Mouse (Mus musculus): ENCODE measurements around the gene Tmem189. TPM values are rescaled to one million over a fixed set of nuclear protein-coding genes. Genes with fewer than 3 reads are reported as not detected.
A peak's percentile ranks its signal among the peaks of the same experiment; 100 is the strongest.

The Tmem189 gene
- 43.7 and 47.7 TPM in 2 replicates for polyA plus RNA-seq (2015; fragmentation: Nextera tagmentation; extraction: Ambion mirVana)

DNA sequence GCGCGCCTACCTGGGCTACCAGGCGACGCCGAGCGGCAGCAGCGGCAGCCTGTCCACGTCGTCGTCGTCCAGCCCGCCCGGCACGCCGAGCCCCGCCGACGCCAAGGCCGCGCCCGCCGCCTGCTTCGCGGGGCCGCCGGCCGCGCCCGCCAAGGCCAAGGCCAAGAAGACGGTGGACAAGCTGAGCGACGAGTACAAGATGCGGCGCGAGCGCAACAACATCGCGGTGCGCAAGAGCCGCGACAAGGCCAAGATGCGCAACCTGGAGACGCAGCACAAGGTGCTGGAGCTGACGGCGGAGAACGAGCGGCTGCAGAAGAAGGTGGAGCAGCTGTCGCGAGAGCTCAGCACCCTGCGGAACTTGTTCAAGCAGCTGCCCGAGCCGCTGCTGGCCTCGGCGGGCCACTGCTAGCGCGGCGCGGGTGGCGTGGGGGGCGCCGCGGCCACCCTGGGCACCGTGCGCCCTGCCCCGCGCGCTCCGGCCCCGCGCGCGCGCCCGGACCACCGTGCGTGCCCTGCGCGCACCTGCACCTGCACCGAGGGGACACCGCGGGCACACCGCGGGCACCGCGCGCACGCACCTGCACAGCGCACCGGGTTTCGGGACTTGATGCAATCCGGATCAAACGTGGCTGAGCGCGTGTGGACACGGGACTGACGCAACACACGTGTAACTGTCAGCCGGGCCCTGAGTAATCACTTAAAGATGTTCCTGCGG, at the start of gene Tmem189:
Gene Tmem189, minus strand, starts transcription at position 322 of the 718 bp plus-strand sequence.
- peak; percentile 79 for DNase-seq (ENCODE audit: low spot score)

DNA sequence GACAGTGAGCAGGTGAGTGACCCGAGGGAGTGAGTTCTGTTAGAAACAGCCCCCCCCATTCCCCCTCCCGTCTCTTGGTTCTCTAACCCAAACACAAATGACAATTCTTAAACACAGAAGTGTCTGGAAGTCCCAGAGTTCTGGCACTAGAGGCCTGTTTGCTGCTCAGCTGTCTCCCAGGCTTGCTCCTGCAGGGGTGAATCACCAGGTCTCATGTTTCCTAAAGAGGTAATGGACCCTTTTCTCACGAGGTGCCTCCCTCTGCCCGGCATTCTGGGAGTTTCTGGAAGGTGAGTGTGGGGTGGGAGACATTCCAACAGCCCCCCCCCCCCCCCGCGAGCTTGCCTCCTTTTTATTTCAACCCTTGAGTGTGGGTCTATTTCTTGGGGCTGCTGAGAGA, 49.4 kb upstream of the Tmem189 start:
- no peak for DNase-seq (ENCODE audit: low spot score)

DNA sequence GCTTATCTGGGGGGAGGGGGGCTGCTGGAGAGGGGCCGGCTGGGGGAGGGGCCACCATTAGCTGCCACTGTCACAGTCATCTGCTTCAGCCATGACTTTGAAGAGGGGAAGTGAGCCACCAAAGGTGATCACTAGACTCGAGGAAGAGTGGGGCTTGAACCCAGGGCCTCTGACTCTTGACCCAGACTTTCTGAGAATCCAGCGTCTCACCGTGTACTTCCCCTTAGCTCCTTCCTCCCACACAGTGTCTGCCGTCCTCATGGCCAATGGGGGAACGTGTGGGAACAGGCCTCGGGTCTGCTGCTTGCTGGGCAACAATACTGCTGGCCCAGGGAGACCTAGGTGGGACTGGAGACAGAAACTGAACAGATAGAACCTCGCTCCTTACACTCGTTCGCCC, 45.2 kb upstream of the Tmem189 start:
- DNase-seq (ENCODE audit: low spot score) = no peak

DNA sequence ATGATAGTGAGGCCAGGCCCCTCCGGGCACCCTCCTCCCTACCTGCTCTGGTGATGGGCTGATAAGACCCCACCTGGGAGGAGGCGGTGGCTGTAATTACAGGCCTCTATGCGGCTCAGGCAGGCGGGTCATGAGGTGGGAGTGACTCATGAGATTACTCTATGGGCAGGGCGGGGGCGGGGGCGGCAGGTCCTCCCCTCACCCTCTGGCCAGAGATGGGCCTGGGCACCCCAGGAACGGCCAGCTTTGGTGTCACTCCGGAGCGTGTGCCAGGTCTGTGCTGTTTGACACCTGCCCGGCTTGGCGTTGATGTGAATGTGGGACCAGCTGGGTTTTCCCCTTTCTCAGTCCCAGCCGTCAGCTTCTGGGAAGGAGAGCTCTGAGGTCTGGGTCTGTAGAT, 41.5 kb upstream of the Tmem189 start:
- no peak for DNase-seq (ENCODE audit: low spot score)

DNA sequence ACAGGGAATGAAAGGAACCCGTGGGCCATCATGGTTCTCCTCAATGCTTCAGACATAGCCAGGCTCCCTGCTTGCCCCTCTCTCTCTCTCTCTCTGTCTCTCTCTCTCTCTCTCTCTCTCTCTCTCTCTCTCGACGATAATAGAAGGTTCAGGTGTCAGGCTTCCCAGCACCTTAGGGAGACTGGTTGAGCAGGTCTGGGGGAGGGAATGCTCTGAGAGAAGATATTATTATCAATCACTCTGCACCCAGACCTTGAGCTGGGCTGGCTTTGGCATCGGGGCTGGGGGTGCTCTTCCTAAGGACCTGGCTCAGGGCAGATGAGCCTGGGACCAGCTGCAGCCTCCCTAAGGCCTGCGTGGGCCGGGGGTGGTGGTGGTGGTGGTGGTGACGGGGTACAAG, 40.4 kb upstream of the Tmem189 start:
- no peak for DNase-seq (ENCODE audit: low spot score)

DNA sequence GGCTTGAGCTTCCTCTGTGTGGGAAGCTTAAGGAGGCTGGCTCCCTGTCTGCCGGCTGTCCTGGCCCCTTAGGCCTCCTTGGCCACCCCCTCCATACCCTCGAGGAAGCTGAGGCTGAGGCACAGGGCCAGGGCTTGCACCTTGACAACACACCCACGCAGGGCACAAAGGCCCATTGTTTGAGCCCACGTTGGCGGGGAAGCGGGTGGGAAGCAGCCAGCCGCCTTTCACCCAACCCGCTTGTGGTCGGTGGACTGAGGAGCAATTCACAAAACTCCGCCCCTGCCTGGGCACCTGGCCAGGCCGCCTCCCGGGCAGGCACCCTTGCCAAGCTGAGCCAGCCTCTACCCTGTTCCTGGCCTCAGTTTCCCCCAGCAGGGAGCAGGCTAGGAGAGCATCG, 37.5 kb upstream of the Tmem189 start:
- DNase-seq (ENCODE audit: low spot score) = no peak

DNA sequence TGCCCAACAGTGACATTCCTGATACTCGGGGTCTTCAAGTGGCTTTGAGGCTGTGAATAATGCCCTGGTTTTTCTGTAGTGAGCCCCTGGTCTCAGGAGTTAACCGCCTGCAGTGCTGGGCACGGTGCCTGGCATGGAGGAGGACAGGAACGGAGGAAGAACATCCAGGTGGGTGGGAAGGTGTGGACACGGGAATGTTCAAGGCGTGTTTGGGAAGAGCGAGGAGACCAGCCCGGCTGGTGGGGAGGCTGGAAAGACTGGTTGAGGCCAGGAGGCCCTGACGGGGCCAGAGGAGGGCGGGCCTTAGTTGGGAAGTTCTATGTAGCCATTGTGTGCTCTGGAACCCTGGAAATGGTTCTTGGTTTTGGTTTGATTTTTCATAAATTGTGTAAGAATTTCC, 36.3 kb upstream of the Tmem189 start:
- DNase-seq (ENCODE audit: low spot score) = no peak

DNA sequence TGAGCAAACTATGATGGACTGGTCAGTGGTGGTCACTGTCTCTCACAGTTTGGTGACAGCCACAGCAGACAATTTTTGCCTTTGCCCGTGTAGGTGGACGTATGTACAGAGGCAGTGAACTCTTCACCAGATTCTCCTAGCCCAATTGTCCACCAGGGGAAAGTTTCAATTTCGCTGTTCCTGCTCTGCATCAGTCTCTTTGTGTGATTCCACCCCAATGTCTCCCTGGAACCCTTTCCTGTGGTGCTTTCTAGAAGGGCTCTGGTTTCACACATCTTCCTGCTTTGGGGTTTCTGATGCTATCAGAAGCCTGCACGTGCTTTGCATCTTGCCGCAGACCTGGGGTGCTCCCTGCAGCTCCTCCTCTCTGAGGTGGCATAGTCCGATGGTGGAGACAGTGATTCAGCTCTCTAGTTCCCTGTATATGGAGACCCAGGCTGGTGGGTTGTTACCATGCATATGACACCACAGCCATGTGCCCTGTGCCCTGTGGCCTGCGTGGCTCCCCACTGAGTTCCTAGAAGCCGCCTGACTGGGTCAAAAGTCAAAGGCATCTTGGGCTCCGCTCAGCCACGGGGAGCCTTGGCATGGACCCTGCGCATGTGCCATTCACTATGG, 34.1 kb upstream of the Tmem189 start:
- DNase-seq (ENCODE audit: low spot score) = peak; percentile 63

DNA sequence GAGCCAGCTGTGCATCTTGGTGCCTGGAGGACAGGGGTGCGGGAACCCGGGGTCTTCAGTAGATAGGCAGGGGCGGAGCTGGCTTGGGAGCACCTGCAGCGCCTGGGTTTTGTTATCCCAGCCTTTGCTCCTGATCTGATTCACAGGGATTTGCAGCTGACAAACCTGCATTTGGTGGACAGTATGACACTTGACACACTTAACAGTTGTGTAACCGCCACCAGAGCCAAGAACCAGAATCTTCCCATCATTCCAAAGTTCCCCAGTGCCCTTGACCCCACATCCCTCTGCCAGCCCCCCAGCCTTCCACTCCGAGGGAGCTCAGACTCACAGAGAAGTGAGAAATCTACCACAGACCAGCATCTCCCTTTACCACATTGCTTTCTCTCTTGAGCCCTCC, 32.9 kb upstream of the Tmem189 start:
- DNase-seq (ENCODE audit: low spot score) = no peak

DNA sequence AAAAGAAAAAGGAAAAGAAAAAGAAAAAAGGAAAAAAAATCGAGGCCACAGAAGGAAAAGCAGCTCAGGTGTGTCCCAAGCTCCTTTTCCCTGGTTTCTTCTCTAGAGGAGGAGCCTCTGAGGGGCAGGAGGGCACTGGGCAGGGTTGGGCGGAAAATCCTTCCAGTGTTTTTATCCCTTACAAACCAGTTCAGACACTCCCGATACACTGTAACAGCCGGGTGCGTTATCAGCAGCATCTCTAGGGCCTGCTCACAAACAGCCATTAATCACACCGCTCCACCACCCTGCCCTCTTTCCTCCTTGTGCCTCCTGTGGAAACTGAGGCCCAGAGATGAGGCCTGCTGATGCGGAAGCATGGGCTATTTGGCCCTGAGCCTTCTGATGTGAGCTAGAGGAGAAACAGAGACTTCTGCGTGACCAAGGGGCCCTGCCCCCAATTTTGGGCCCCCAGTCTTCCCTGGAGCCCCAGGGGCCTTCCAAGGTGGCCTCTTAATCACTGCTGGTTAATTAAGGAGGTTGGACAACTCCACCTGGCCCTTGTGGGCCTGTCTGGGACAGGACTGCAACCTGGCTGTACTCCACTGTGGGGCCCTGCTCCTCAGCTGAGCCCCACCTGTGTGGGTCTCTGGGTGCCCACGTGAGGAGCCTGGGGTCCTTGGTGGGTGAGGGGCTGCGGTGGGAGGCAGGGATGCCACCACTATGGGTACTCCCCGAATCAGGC, 31.7 kb upstream of the Tmem189 start:
- no peak for DNase-seq (ENCODE audit: low spot score)

DNA sequence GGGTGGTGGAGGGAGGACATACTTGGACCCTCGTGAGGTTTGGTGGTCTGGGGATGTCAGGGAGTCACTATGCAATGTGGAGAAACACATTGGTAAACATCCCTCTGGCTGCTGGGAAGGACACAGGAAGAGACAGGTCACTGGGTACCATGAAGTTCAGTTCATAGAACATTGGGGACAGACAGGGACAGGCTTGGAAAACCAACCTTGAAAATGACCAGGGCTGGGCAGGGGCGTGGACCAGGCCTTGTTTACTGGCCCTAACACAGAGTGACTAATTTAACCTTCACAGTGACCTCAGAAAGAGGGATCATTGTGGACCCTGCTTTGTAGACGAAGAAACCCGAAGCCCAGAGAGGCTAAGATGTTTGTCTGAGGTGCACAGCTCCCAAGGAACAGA, 29.9 kb upstream of the Tmem189 start:
- no peak for DNase-seq (ENCODE audit: low spot score)

DNA sequence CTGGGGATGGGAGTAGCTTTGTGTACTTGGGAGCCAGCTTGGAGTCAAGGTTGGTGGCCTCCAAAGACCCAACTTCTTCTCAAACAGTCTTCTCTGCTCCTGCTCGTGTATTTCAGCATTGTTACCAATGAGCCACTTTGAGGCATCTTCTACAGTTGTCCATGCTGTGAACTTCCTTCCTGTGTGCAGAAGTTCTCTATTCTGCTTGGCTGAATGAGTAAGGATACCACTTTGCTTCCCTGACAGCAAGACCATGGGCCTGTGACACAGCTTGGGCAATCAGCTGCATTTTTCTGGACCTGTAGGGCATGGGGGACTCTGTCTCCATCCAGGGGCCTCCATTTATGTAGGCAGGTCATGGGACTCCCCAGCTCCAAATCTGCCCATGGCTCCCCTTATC, 27.6 kb upstream of the Tmem189 start:
- DNase-seq (ENCODE audit: low spot score) = no peak

DNA sequence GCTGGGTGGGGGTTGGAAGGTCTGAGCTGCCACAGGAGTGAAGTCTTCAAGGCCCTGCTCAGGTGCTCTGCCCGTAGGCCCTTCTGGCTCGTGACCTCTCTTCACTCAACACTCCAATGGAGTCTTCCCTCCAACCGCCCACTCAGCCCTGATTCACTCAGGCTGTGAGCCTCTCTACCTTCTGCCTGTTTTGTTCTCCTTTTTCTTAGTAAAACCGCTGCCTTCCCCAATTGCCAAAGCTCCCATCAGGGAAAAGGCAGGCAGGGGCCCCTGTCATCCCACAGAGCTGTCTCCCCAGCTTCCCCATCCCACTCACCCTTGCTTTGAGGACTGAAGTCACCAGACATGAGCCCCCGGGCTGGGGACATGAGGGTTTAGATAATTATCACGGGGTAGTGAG, 25.4 kb upstream of the Tmem189 start:
- no peak for DNase-seq (ENCODE audit: low spot score)

DNA sequence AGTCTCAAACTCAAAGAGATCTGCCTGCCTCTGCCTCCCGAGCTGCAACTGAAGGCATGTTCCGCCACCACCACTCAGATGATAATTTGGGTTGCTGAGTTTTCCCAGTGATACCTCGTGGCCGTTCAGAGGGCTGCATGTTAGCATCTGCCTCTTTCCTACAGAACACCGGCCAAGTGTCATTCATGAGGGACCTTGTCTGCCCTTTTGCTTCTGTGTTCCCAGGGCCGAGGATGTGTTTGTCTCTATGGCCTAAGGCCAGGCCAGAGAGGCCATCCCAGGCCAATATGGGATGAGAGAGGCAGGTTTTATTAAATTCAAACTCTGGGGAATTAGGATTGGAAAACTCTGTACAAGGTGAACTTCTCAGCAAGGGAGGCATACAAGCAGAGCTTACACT, 24.7 kb upstream of the Tmem189 start:
- DNase-seq (ENCODE audit: low spot score) = no peak

DNA sequence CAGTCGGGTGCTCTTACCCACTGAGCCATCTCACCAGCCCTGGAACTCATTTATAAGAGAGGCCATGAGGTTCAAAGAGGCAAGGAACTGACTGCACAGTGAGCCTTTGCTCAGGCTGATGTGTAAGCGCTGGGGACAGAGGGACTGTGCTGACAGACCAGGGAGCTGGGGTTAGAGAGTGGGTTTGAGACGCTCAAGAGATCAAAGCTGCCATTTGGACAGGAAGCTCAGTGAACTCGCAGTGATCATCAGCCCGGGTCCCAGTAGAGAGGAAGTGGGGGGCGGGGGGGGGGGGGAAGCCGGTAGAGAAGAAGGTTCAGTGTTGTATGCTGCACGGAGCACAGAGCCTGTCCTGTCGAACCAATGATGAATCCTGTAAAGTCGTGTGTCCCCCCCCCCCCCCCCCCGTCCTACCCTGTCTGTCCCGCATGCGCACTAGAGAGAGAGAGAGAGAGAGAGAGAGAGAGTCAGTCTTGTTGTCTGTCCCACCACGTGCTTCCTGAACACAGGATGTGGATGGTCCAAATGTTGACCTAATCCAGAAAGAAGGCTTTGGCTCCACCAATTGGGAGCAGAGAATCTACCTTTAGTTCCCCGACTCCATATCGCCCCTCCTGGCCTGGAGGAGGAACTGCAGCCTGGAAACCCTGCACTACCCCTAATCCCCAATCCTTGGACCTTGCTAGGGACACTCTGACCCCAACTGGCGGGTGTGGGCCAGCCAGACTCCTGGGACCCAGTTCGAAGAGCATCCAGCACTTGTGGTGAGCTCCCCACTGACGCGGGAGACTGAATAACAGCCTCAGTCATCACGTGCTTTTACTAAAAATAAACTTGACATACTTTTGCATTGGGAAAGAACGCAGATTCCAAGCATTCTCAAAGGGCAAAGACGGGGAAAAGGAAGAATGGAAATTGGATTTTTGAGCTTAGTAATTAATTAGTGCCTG, 23.5 kb upstream of the Tmem189 start:
- peak; percentile 57 for DNase-seq (ENCODE audit: low spot score)

DNA sequence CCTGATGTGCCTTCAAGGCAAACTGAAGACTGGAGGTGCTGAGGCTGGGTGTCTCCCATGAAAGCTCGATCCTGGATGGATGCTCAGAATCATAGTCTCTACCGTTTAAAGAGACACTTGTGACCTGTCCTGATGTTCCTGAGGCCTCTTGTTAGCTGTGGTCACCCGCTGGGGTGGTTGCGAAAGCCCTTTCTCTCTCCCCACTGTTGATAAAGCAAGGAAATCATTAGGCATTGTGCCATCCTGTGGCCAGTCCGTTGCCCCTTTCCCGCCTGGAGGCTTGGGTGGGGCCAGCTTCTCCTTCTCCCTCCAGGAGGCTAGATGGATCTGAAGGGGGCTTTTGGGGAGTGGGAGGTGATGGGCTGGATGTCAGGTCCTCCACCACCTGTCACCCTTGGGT, 21.0 kb upstream of the Tmem189 start:
- no peak for DNase-seq (ENCODE audit: low spot score)

DNA sequence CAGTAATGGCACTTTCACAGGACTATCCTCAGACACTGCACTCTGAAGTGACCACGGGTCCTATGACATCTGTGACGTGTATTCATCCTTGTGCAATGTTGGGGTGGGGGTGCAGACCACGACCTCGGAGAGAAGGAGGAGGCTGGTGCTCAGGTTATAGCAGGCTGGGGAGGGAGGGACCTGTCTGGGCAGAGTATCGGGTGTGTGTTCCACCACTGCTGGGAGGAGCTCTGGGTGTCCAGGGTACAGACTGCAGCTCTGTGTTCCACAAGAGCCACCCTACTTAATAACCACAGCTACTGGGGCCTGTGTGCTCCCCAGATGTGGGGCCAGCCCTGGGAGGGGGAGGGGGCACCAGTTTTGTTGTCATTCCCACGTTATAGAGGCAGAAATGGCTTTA, 20.3 kb upstream of the Tmem189 start:
- DNase-seq (ENCODE audit: low spot score) = no peak

DNA sequence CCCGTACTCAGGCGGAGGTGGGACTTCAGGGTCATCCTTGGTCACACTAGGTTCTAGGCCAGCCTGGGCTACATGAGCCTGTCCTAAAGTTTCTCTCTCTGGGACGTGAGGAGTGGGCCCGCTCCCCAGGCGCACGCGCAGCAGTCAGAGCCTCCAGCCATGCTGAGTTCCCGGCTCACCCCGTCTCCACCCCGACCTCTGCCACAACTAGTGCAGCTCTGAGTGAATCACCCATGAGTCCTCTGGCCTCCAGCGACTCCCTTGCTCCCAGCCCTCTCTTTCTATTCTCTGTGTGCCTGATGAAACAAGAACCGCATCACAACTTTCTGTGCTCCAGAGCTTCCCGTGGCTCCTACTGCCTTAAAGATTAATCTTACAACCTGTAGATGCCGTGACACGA, 18.8 kb upstream of the Tmem189 start:
- DNase-seq (ENCODE audit: low spot score) = no peak

DNA sequence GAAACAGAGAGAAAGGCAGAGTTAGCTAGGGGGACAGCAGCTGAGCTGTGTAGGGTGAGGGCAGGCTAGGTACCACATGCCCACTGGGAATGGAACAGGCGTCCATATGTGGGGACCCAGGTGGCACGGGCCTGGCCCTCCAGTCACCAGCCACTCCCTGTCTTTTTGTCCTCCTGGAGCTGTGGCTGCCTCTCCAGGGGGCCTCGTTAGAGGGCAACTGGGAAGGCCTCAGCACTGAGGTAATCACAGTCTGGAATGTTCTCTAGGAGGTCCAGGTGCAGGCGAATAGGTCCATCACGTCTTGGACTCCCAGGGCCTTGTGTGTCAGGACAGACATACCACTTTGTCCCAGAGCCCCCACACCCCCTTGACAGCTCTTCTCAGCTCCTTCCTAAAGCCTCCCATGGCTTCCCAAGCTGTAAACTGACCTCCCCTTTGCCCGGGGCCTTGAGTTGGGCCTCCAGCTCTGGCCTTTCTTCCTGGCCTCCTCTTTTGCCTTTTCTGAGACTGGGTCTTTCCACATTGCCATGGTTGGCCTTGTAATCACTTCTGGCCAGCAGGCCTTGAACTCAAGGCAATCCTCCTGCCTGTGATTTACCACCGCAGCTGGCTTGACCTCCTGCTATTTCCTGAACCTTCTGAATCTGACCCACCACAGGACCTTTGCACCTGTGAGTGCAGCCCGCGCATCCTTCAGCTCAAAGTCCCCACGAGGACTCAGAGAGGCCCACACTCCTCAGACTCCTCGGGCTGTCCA, 16.7 kb upstream of the Tmem189 start:
- DNase-seq (ENCODE audit: low spot score) = no peak

DNA sequence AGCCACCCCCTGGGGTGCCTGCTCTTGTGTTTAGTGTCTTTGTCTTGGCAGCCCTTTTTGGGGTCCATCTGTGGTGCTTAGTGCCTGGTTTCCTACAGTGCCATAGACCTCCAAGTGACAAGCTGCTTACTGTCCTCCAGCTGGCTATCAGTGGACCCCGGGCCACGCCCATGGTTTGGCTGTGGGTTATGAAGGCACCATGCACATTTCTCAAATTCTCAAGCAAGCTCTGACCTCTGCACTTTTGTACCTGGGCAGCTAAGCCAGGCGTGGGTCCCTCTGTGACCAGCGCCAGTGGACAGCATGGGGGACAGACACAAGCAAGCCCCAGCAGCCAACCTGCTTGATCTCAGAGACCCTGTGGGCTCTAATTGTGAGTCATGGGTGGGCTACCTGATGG, 14.8 kb upstream of the Tmem189 start:
- DNase-seq (ENCODE audit: low spot score) = no peak

DNA sequence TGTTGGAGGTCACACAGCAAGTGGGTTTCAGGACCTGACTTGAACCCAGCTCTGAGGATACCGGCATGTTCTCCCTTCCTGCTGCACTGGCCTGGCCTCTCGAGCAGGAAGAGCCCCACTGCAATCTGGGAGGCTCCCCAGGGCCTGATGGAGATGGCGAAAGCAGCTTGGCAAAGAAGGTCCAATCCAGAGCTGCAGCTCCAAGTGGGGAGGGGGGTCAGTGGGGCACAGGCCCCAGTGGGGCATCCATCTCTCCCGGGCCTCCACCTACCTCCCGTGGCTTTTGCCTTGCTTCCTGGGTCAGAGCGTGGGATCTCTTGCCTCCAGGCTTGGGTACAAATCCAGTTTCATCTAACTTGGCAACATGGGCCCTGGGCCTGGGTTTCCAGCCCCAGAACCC, 12.5 kb upstream of the Tmem189 start:
- no peak for DNase-seq (ENCODE audit: low spot score)
